Mouse (Mus musculus) heart, embryonic 15.5 days (tissue): Measurements from ENCODE around the gene Ncor1. TPM values are rescaled to one million over a fixed set of nuclear protein-coding genes. Genes with fewer than 3 reads are reported as not detected.

Experiments
- ATAC-seq: fragments of 200-750 bp; cut with Nextera tagmentation; replicated peaks from 2 replicates; pipeline ENCODE4 v1.8.0; 2017; ENCODE audit warnings: low read depth, moderate TSS enrichment; ENCODE audit not compliant: insufficient number of reproducible peaks, insufficient read depth, low FRiP score
- H3K27ac ChIP-seq: fragments of 300-500 bp; sonication (generic); 2 replicates; pipeline ENCODE4 v1.5.1; 2015; ENCODE audit warnings: mild to moderate bottlenecking, inconsistent platforms
- H3K27me3 ChIP-seq: fragments of 300-500 bp; sonication (generic); 2 replicates; pipeline ENCODE4 v1.6.1; 2015; ENCODE audit warnings: inconsistent platforms
- H3K36me3 ChIP-seq: fragments of 300-500 bp; sonication (generic); 2 replicates; pipeline ENCODE4 v1.6.1; 2015; ENCODE audit warnings: mild to moderate bottlenecking, inconsistent platforms
- H3K4me1 ChIP-seq: fragments of 300-500 bp; sonication (generic); replicated peaks from 2 replicates; pipeline ENCODE4 v1.6.1; 2015; ENCODE audit warnings: inconsistent platforms
- H3K4me2 ChIP-seq: fragments of 300-500 bp; sonication (generic); 2 replicates; pipeline ENCODE4 v1.6.1; 2015; ENCODE audit warnings: inconsistent platforms, mild to moderate bottlenecking, moderate library complexity
- H3K4me3 ChIP-seq: fragments of 300-500 bp; sonication (generic); 2 replicates; pipeline ENCODE4 v1.5.1; 2015; ENCODE audit warnings: mild to moderate bottlenecking, inconsistent platforms
- H3K9ac ChIP-seq: fragments of 300-500 bp; sonication (generic); 2 replicates; pipeline ENCODE4 v1.6.1; 2015; ENCODE audit warnings: mild to moderate bottlenecking, inconsistent platforms
- H3K9me3 ChIP-seq: fragments of 300-500 bp; sonication (generic); replicated peaks from 2 replicates; pipeline ENCODE4 v1.6.1; 2016; ENCODE audit warnings: inconsistent platforms
- WGBS: fragments of 180-500 bp; shearing (Covaris S2); methylation state at CpG from one replicate; pipeline ENCODE4 v1.1.7; 2015; ENCODE audit warnings: mixed read lengths; 5-methylcytosine and 5-hydroxymethylcytosine counted together
- polyA plus RNA-seq: library from polyadenylated mRNA; unstranded; fragments of >200 nt; fragmentation: Nextera tagmentation; extraction: Ambion mirVana; gene quantifications from 2 replicates; pipeline ENCODE4 v1.2.1, GENCODE M21; 2015

The Ncor1 gene
- 112 and 113 TPM in 2 replicates for polyA plus RNA-seq

DNA sequence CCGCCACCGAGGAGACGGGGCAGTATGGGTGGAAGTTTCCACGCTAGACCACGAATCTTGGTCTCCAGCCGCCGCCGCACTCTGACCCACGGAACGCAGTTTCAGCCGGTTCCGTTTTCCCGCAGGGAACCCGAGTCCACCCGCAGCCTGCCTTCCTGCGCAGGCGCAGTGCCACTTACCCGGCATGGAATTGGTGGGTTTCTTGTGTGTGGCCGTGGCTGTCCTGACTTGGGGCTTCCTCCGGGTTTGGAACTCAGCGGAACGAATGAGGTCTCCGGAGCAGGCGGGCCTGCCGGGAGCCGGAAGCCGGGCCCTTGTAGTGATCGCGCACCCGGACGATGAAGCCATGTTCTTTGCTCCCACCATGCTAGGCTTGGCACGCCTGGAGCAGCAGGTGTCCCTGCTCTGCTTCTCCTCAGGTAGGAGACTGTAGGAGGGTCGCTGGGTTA, at the start of gene Ncor1, which contains the start of gene Pigl:
Gene Ncor1 (minus strand): TSS at position 266 of the 449 bp plus-strand sequence.
Gene Pigl (plus strand): TSS at position 185 of the 449 bp plus-strand sequence.
- Histone ChIP-seq H3K27me3 (no peaks in the 10 kb centered on the region), H3K9me3 (no peaks in the 10 kb centered on the region), H3K4me3 (peak within 1 kb of the TSS; percentile 95), H3K27ac (peak within 1 kb of the TSS; percentile 99), H3K36me3 (no peaks in the 10 kb centered on the region), H3K9ac (peak within 1 kb of the TSS; percentile 100), H3K4me1 (peaks cover 18% of the 10 kb centered on the region), H3K4me2 (peak within 1 kb of the TSS; percentile 84)
- peak; percentile 71 for ATAC-seq
- 0% methylated on average over 33 of the region's 33 CpGs for whole genome bisulfite sequencing

- no peaks in the 10 kb centered on the region for H3K9me3 ChIP-seq
- H3K4me3 ChIP-seq = no peak overlapping the region
- no peak overlapping the region for H3K9ac ChIP-seq
- no peaks in the 10 kb centered on the region for H3K4me1 ChIP-seq
- H3K4me2 ChIP-seq = no peak overlapping the region
- no peak for ATAC-seq
- H3K36me3 ChIP-seq = no peaks in the 10 kb centered on the region
- no peaks in the 10 kb centered on the region for H3K27me3 ChIP-seq
- WGBS = 78% methylated on average over 4 of the region's 4 CpGs
- H3K27ac ChIP-seq = no peak overlapping the region
Observed at GRCm38 (mm10) chr11:62507683-62508082, 49.3 kb upstream of the Ncor1 start.

DNA sequence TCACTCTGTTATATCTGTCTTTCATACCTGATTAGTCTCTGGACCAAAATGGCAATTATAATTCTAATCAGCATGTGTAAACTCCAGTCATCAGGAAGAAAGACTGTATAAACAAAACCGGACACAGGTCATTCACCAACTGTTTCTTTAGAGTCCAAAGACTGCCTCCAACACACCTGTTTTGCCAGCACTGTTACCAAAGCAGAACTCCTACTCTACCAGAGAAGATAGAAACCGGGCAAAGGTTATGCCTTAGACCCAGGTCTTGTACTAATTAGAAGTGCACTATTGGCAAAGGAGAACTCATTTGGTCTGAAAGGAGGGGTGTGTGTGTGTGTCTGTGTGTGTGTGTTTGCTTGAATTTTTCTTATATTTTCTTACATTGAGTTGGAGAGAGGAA, 42.2 kb upstream of the Ncor1 start:
- Histone ChIP-seq H3K4me3 (no peak overlapping the region), H3K4me2 (no peak overlapping the region), H3K9me3 (no peaks in the 10 kb centered on the region), H3K27ac (no peak overlapping the region), H3K27me3 (no peaks in the 10 kb centered on the region), H3K36me3 (no peaks in the 10 kb centered on the region), H3K4me1 (peaks cover 9% of the 10 kb centered on the region), H3K9ac (no peak overlapping the region)
- 82% methylated on average over 2 of the region's 2 CpGs for WGBS
- no peak for ATAC-seq

DNA sequence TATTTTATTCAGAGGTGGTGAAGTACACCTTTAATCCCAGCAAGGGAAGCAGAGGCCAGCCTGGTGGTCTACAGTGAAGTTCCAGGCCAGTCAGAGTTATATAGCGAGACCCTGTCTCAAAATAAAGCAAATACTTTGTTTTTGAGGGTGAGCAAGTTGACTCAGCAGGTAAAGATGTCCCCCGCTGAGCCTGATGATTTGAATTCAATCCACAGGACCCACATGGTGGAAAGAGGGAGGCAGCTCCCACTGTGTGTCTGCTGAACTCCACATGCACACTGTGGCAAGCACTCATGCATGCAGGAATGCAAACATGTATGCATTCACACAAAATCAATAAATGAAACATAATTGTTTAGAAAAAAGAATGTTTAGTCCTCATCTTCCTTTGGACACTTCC, 40.5 kb upstream of the Ncor1 start:
- ATAC-seq = no peak
- H3K27ac ChIP-seq = no peak overlapping the region
- H3K4me3 ChIP-seq = no peak overlapping the region
- H3K4me1 ChIP-seq = peaks cover 19% of the 10 kb centered on the region
- no peaks in the 10 kb centered on the region for H3K36me3 ChIP-seq
- no peaks in the 10 kb centered on the region for H3K9me3 ChIP-seq
- H3K27me3 ChIP-seq = no peaks in the 10 kb centered on the region
- no peak overlapping the region for H3K4me2 ChIP-seq
- no peak overlapping the region for H3K9ac ChIP-seq
- 92% methylated on average over 2 of the region's 2 CpGs for WGBS

- Histone ChIP-seq H3K4me2 (no peak overlapping the region), H3K27me3 (no peaks in the 10 kb centered on the region), H3K4me3 (no peak overlapping the region), H3K4me1 (peaks cover 19% of the 10 kb centered on the region), H3K9me3 (no peaks in the 10 kb centered on the region), H3K9ac (no peak overlapping the region), H3K36me3 (no peaks in the 10 kb centered on the region), H3K27ac (no peak overlapping the region)
- no peak for ATAC-seq
- 46% methylated on average over 3 of the region's 3 CpGs for WGBS
Observed at GRCm38 (mm10) chr11:62497181-62497580, 38.8 kb upstream of the Ncor1 start.

DNA sequence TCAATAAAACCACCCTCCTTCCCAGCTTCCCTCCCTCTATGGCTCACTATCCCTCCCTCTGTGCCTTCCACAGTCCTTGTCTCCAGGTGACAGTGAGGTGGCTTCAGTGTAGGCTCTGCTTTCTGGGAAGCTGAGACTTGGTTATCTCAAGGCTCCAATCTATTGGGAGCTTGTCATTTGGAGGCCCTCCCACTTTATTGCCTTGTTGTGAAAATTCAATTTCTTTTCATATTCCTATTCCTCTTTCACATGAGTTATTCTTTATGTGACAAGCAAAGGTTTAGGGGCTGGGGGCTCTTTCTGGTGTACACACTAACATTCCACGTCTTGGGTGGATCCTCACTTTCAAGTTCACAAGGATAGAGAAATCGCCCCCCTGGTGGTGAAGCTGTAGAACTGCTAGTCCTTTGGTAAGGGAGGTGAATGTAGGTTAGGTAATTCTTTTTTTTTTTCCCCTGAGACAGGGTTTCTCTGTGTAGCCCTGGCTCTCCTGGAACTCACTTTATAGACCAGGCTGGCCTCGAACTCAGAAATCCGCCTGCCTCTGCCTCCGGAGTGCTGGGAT, 37.9 kb upstream of the Ncor1 start:
- no peak for ATAC-seq
- H3K36me3 ChIP-seq = no peaks in the 10 kb centered on the region
- H3K9me3 ChIP-seq = no peaks in the 10 kb centered on the region
- no peak overlapping the region for H3K4me3 ChIP-seq
- no peak overlapping the region for H3K27ac ChIP-seq
- 56% methylated on average over 5 of the region's 5 CpGs for WGBS
- peaks cover 19% of the 10 kb centered on the region for H3K4me1 ChIP-seq
- H3K4me2 ChIP-seq = no peak overlapping the region
- no peak overlapping the region for H3K9ac ChIP-seq
- no peaks in the 10 kb centered on the region for H3K27me3 ChIP-seq

- H3K27me3 ChIP-seq = no peaks in the 10 kb centered on the region
- 0 out of 2 replicates have a peak, but pooled peaks have one; percentile 47 for ATAC-seq
- peak overlapping the region; percentile 81 for H3K27ac ChIP-seq
- no peaks in the 10 kb centered on the region for H3K9me3 ChIP-seq
- no peak overlapping the region for H3K4me3 ChIP-seq
- H3K9ac ChIP-seq = no peak overlapping the region
- H3K36me3 ChIP-seq = no peaks in the 10 kb centered on the region
- whole genome bisulfite sequencing = 36% methylated on average over 9 of the region's 10 CpGs
- peaks cover 19% of the 10 kb centered on the region for H3K4me1 ChIP-seq
- H3K4me2 ChIP-seq = no peak overlapping the region
Observed at GRCm38 (mm10) chr11:62495276-62495801, 37.0 kb upstream of the Ncor1 start.

DNA sequence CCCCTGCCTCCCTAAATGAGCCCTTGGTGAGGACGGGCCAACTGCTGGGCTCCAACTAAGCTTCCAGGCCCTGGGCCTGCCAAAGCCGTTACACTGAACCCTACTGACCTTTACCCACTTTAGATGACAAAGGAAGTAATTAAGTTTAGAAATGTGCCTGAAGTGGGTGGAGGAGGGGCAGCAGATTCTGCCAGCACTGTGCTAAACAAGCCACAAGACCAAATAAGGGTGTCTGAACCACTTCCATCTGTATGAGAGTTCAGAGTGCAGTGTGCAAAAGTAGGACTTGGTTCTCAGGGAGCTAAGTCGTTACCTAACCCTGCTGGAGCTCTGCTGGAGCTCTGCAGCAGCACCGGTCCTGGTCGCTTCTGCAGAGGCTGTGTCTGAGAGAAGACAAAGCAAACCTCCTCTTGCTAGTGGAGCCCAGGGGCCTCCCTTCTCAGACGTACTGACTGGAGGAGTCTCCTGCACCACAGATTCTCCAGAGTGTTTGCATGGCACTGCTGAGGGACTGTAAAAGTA, 36.5 kb upstream of the Ncor1 start:
- Histone ChIP-seq H3K9me3 (no peaks in the 10 kb centered on the region), H3K4me1 (peaks cover 19% of the 10 kb centered on the region), H3K4me2 (no peak overlapping the region), H3K36me3 (no peaks in the 10 kb centered on the region), H3K4me3 (no peak overlapping the region), H3K27me3 (no peaks in the 10 kb centered on the region), H3K27ac (peak overlapping the region; percentile 81), H3K9ac (no peak overlapping the region)
- WGBS = 8% methylated on average over 6 of the region's 6 CpGs
- ATAC-seq = peak; percentile 68

- no peak overlapping the region for H3K9ac ChIP-seq
- no peaks in the 10 kb centered on the region for H3K27me3 ChIP-seq
- peaks cover 19% of the 10 kb centered on the region for H3K4me1 ChIP-seq
- WGBS = 94% methylated on average over 6 of the region's 6 CpGs
- no peak overlapping the region for H3K4me2 ChIP-seq
- no peak overlapping the region for H3K27ac ChIP-seq
- H3K9me3 ChIP-seq = no peaks in the 10 kb centered on the region
- no peaks in the 10 kb centered on the region for H3K36me3 ChIP-seq
- H3K4me3 ChIP-seq = no peak overlapping the region
- ATAC-seq = no peak
Observed at GRCm38 (mm10) chr11:62493701-62494100, 35.4 kb upstream of the Ncor1 start.

DNA sequence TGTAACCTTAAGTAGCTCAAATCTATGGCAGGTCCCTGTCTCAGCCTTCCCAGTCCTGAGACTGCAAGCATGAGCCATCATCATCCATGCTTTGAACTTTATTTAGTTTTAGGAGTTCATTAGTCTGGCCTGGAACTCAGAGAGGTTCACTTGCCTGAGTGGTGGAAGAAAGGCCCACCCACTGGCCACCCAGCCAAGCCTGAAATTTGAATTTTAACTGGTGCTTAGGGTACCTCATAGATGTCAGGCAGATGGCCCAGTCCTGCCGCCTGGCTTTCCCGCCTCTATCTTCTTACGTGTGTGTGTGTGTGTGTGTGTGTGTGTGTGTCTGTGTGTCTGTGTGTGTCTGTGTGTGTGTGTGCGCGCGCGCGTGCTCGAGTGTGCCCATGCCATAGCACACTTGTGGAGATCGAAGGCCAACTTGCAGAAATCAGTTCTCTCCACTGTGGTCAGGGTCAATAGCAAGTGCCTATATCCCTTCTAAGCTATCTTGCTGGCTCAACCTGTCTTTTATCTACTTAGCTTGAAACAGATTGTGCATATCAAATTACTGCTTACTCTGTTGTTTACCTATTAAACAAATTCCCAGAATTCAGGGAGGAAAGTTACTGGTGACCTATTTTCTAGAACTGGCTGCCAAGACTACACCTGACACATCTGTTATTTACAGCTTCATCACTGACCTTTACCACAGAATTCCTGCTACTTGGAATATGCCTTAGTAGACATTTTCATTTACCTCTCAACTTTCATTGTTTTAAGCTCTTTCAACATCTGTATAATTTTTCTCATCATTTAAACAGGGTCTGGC, 29.4 kb upstream of the Ncor1 start:
- Histone ChIP-seq H3K4me3 (no peak overlapping the region), H3K27me3 (no peaks in the 10 kb centered on the region), H3K9me3 (no peaks in the 10 kb centered on the region), H3K4me1 (no peaks in the 10 kb centered on the region), H3K9ac (no peak overlapping the region), H3K4me2 (no peak overlapping the region), H3K27ac (no peak overlapping the region), H3K36me3 (no peaks in the 10 kb centered on the region)
- 94% methylated on average over 10 of the region's 10 CpGs for WGBS
- no peak for ATAC-seq

GRCm38 (mm10) chr11:62486949-62487348, 28.6 kb upstream of the Ncor1 start:
- H3K4me1 ChIP-seq = no peaks in the 10 kb centered on the region
- 92% methylated on average over 1 of the region's 1 CpGs for WGBS
- H3K4me2 ChIP-seq = no peak overlapping the region
- no peaks in the 10 kb centered on the region for H3K27me3 ChIP-seq
- no peak overlapping the region for H3K9ac ChIP-seq
- H3K36me3 ChIP-seq = no peaks in the 10 kb centered on the region
- ATAC-seq = no peak
- no peaks in the 10 kb centered on the region for H3K9me3 ChIP-seq
- H3K27ac ChIP-seq = no peak overlapping the region
- no peak overlapping the region for H3K4me3 ChIP-seq
